Mouse (Mus musculus): ENCODE measurements around the gene Acads.
"Not testable (repeated sequence)": the region's sequence is repeated elsewhere in the genome, so short reads cannot be mapped to it uniquely, and the experiment has no call there.

Gene Acads

GRCm38 (mm10) chr5:115149675-115150459 is 30.7 kb upstream of the Acads start:
- DNase-seq (ENCODE audit: low spot score in 2 of 2): no peak

GRCm38 (mm10) chr5:115148872-115149271 is 29.7 kb upstream of the Acads start:
- not testable (repeated sequence) for DNase-seq (ENCODE audit: low spot score in 2 of 2)

GRCm38 (mm10) chr5:115148378-115148777 is 29.2 kb upstream of the Acads start:
- no peak for DNase-seq (ENCODE audit: low spot score in 2 of 2)

DNA sequence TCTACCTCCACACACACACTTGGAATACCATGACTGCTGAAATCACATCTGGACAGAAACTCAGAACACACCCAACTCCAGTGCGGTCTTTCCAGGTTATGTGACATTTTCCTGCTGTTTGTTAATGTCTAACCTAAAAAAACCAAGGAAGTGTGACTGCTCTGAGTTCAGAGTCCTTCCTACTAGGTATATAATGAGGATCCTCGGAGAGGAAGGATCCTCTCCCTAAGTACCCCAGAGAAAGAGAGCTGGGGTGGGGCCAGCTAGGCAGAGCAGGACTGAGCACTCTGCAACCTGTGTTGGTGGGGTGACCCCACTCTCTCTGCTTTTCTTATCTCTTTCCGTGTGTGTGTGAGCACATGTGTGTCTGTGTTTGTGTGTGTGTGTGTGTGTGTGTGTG is 28.2 kb upstream of the Acads start:
- DNase-seq (ENCODE audit: low spot score in 2 of 2): no peak

DNA sequence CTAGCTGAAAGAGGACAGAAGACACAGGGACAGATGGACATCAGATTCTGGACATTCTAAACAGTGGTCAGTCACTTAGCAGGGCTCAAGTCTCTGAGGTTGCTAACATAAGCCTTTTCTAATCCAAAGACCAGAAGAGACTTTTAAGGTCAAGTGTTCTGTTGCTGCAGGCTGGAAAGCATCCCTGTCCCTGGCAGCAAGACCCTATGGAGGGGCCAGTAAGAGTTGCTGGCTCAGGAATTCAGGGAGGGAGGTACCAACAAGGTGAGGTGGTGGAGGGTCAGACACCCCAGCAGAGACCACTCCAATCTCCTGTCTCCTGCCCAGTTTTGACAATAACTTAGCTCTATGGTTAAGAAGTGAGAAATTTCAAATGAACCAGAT is 27.6 kb upstream of the Acads start:
- DNase-seq (ENCODE audit: low spot score in 2 of 2): no peak

DNA sequence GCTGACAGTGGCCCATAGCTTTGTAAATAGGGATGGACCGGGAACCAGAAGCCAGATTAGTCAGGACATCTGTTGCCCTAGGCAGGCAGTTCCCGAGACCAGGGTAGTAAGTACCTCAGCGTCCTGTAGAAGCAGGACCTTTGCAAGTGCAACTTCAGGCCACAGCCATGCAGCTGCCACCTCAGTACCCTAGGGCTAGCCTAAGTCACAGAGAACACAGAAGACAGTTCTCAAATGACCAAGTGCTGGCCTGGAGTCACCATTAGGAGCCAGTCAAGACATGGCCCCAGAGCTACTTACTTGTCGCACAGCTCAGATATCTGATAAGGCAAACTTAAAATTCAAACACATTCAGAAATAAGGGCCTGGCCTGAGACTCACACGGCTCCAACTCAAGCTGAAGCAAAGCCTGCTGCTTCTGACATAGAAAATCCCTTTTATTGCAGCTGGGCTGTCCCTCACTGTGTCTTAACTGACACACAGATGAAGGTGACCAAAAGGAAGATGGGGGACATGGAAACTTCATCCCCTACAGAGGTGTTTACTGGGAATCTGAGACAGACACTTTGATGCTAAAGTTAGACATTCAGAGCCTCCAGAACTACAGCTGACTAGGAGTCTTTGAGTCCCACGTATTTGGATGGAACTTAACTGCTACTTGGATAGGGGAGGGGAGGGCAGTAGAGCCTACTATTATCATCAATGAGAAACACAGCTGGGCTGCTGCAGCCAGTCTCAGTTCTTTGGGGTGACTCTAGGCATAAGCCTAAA is 27.0 kb upstream of the Acads start:
- no peak for DNase-seq (ENCODE audit: low spot score in 2 of 2)

DNA sequence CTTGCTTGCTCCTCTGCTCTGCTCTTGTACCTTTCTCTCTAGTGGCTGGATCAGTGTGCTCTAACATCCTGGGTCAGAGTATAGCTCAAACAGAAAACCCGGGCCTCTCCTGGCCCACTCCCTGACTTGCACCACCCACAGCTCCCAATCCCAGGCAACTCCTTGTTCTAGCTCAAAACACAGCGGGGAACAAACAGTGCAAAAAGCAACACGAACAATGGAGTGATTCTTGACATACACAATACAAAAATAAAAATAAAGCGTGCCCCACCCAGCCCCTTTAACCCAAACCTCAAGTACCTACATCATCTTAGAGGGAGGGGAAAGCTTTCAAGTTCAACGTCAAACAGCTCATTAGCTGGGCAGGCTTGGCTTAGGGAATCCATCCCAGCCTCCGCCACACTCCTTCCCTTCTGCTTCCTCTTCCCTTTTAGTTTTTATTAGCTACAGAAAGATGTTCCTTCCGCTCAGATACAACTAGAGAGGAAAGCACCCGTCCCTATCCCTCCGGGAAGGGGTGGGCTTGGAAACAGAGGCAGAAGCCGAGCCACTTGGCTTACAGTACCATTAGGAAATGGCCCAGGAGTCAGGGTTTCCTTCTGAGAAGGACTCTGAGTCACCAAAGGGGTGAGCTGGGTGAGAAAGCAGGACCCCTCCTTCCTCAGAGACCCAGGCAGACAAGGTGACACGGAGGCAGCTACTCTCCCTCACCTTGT is 26.3 kb upstream of the Acads start:
- no peak for DNase-seq (ENCODE audit: low spot score in 2 of 2)

DNA sequence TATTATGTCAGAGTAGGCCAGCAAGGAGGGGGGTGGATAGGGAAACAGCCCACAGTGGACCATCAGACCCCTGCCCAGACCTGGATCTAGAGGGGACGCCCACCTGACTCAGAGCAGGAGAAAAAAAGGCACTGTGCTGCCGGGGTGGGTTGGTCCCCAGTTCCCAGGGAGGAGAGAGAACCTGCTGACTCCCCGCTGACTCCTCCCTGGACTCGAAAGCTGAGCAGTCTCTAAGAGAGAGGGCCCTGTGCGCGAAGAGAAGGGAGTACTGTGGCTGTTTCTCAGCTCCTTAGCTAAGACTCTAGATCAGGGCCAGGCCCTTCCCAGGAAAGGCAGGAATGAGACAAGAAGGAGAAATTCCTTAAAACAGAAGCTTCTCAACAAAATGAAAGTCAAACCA is 25.3 kb upstream of the Acads start:
- no peak for DNase-seq (ENCODE audit: low spot score in 2 of 2)

- no peak for DNase-seq (ENCODE audit: low spot score in 2 of 2)
Observed at GRCm38 (mm10) chr5:115143552-115143951, 24.4 kb upstream of the Acads start.

- no peak for DNase-seq (ENCODE audit: low spot score in 2 of 2)
Observed at GRCm38 (mm10) chr5:115142166-115142697, 23.1 kb upstream of the Acads start.

DNA sequence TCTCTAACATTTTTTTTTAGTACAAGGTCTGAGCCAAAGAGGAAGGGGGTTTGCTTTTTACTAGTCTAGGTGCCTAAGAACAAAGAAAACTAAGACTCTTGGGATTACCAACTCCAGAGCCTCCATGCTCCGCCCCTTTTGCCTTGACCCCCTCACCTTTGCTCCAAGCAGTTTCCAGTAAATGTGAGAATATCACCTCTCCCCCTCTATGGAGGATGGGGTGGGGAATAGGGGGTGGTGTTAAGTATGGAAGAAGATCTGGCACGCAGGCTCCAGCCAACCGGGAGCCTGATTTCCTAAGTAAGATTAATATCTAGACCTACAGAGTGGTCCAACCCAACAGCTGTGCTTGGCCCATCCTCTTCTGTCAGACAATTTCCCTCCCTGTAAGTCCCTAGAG is 21.6 kb upstream of the Acads start:
- no peak for DNase-seq (ENCODE audit: low spot score in 2 of 2)

DNA sequence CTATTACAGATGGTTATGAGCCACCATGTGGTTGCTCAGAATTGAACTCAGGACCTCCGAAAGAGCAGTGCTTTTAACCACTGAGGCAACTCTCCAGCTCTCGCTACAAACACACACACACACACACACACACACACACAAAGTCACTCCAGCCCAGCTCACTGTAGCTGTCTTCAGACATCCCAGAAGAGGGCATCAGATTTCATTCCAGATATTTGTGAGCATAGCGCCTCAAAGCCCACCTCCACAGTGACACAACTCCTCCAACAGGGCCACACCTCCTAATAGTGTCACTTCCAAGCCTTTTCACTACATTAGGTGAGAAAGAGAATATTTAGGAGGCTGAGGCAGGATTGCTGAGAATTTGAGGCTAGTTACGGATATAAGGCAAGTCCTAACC is 20.0 kb upstream of the Acads start:
- no peak for DNase-seq (ENCODE audit: low spot score in 2 of 2)

DNA sequence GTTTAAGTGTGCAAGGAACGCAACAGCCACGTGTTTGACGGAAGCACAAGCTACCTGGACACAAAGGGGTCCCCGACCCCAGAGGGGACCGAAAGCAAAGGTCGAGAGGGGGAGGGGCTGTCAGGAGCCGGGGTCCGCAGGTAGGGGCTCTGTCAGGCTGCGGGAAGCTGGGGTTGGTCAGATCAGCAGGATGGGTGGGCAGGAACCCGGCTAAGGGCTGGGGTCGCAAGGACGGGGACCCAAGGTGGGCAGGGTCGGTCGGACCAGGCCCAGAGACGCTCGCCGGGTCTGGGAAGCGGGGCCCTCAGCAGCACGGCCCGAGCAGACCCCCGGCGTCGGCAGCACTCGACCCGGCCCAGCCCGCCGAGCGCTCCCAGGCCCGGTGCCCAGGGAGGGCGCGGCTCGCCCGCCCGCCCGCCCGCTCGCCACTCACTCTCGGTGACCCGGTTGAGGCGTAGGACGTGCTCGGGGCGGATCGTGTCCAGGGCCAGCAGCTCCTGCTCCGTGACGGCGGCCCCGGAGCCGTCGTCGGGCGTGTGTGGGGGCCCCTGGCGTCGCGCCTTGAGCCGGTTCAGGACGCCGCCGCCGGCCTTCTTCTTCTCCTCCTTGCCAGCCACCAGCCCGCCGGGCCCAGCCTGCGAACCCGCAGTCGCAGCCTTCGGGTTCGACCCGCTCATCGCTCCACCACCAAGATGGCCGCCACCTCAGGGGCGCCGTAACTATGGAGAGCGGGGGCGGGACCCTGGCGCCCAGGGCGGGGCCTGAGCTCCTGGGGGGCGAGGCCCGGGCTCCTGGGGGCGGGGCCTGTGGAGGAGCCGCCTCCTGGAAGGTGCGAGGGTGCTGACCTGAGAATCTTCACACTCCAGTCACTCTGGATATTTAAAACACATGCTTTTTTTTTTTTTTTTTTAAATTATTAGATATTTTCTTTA is 15.4 kb upstream of the Acads start, which contains the start of gene Unc119b:
Gene Unc119b (minus strand): TSS at position 742 of the 932 bp plus-strand sequence.
- peak; percentile 66 to 84 for DNase-seq (ENCODE audit: low spot score in 2 of 2)

- no peak for DNase-seq (ENCODE audit: low spot score in 2 of 2)
Observed at GRCm38 (mm10) chr5:115133358-115134066, 14.4 kb upstream of the Acads start.

- no peak for DNase-seq (ENCODE audit: low spot score in 2 of 2)
Observed at GRCm38 (mm10) chr5:115132465-115132864, 13.3 kb upstream of the Acads start.

- no peak for DNase-seq (ENCODE audit: low spot score in 2 of 2)
Observed at GRCm38 (mm10) chr5:115129328-115129727, 10.2 kb upstream of the Acads start.

- DNase-seq (ENCODE audit: low spot score in 2 of 2): no peak
Observed at GRCm38 (mm10) chr5:115127421-115128179, 8.5 kb upstream of the Acads start.

- no peak for DNase-seq (ENCODE audit: low spot score in 2 of 2)
Observed at GRCm38 (mm10) chr5:115126578-115127312, 7.6 kb upstream of the Acads start.
